Mouse (Mus musculus) embryonic facial prominence, embryonic 11.5 days (tissue): ENCODE measurements at regions not wholly inside any gene's neighbourhood (a gene's known extent, or its start where the extent isn't known, plus 50 kb on each side); places are given as distances from the start of the nearest gene placed in this dataset.

Experiments
- ATAC-seq: fragments of 200-750 bp; cut with Nextera tagmentation; replicated peaks from 2 replicates; pipeline ENCODE4 v1.8.0; 2017; ENCODE audit warnings: low read depth; ENCODE audit not compliant: insufficient number of reproducible peaks, low FRiP score, low TSS enrichment
- DNase-seq: peaks from one replicate; pipeline ENCODE4 v3.0.0-alpha.2; 2015; ENCODE audit warnings: low spot score
- H3K27ac ChIP-seq: fragments of 300-500 bp; sonication (generic); replicated peaks from 2 replicates; pipeline ENCODE4 v1.5.1; 2014; ENCODE audit warnings: mild to moderate bottlenecking, low read depth, low read length, control low read depth
- H3K27me3 ChIP-seq: fragments of 300-500 bp; sonication (generic); 2 replicates; pipeline ENCODE4 v1.6.1; 2014; ENCODE audit warnings: mild to moderate bottlenecking, low read length, moderate library complexity, mixed read lengths; ENCODE audit not compliant: control insufficient read depth, insufficient read depth
- H3K36me3 ChIP-seq: fragments of 300-500 bp; sonication (generic); replicated peaks from 2 replicates; pipeline ENCODE4 v1.6.1; 2014; ENCODE audit warnings: low read depth, mild to moderate bottlenecking, low read length, moderate library complexity, mixed read lengths; ENCODE audit not compliant: control insufficient read depth, insufficient read depth
- H3K4me1 ChIP-seq: fragments of 300-500 bp; sonication (generic); 2 replicates; pipeline ENCODE4 v1.6.1; 2014; ENCODE audit warnings: low read length, mixed read lengths; ENCODE audit not compliant: control insufficient read depth, insufficient read depth
- H3K4me2 ChIP-seq: fragments of 300-500 bp; sonication (generic); 2 replicates; pipeline ENCODE4 v1.6.1; 2014; ENCODE audit warnings: low read depth, mild to moderate bottlenecking, control low read depth, low read length, moderate library complexity
- H3K4me3 ChIP-seq: fragments of 300-500 bp; sonication (generic); 2 replicates; pipeline ENCODE4 v1.5.1; 2014; ENCODE audit warnings: low read depth, low read length, control low read depth
- H3K9ac ChIP-seq: fragments of 300-500 bp; sonication (generic); replicated peaks from 2 replicates; pipeline ENCODE4 v1.6.1; 2014; ENCODE audit warnings: mild to moderate bottlenecking, control low read depth, low read length
- H3K9me3 ChIP-seq: fragments of 300-500 bp; sonication (generic); replicated peaks from 2 replicates; pipeline ENCODE4 v1.6.1; 2016; ENCODE audit warnings: mild to moderate bottlenecking, low read length, inconsistent platforms, mixed read lengths; ENCODE audit not compliant: control insufficient read depth
- WGBS: fragments of 180-500 bp; shearing (Covaris S2); extraction: QIAGEN DNeasy Blood & Tissue Kit; methylation state at CpG from one replicate; pipeline ENCODE4 v1.1.7; 2014; 5-methylcytosine and 5-hydroxymethylcytosine counted together

- 70% methylated on average over 2 of the region's 2 CpGs for WGBS
- ATAC-seq (no peak), DNase-seq (no peak)
- Histone ChIP-seq H3K9me3 (no peaks in the 10 kb centered on the region), H3K4me1 (no peaks in the 10 kb centered on the region), H3K27ac (no peak overlapping the region), H3K36me3 (no peaks in the 10 kb centered on the region), H3K4me2 (no peak overlapping the region), H3K9ac (no peak overlapping the region), H3K27me3 (no peaks in the 10 kb centered on the region), H3K4me3 (no peak overlapping the region)
These were observed 59.0 kb upstream of the Cd93 start for GRCm38 (mm10) chr2:148502321-148502720.

DNA sequence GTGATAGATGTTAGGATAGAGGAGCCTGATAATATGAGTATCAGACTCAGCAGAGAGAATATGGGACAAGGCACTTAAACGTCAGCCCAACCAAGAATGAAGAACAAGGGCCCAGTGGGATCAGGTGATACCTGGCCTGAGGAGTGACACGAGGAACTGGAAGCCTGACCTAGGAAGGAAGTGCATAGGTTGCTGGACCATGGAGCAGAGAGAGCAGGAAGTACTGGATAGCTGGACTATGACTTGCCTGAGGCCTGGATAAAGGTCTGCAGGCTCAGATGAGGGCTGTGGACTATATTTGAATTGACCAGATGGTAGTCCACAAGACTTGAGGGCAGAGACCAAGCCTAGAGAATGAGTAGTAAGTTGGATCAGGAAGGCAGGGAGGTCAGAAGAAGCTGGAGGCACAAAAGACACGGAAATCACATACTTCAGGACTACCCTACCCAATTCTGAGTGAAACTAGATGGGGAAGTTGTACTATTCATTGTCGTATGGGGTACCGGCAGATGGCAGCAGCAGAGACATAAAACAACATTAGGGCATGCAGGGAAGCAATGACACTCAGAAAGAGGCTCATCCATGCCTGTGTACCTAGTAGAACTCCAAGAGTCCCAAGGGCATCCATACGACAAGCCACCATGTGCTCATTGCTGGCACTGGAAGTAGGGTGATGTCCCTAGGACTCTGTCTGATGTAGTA, 57.0 kb upstream of the Cd93 start:
- Histone ChIP-seq H3K4me2 (no peak overlapping the region), H3K4me1 (no peaks in the 10 kb centered on the region), H3K36me3 (no peaks in the 10 kb centered on the region), H3K9ac (no peak overlapping the region), H3K9me3 (no peaks in the 10 kb centered on the region), H3K27me3 (no peaks in the 10 kb centered on the region), H3K27ac (no peak overlapping the region), H3K4me3 (no peak overlapping the region)
- WGBS: 84% methylated on average over 6 of the region's 6 CpGs
- DNase-seq: no peak
- no peak for ATAC-seq

- no peak for ATAC-seq
- no peaks in the 10 kb centered on the region for H3K9me3 ChIP-seq
- no peak overlapping the region for H3K4me3 ChIP-seq
- H3K9ac ChIP-seq: no peak overlapping the region
- H3K27me3 ChIP-seq: no peaks in the 10 kb centered on the region
- no peaks in the 10 kb centered on the region for H3K36me3 ChIP-seq
- no peaks in the 10 kb centered on the region for H3K4me1 ChIP-seq
- WGBS: 72% methylated on average over 12 of the region's 12 CpGs
- H3K27ac ChIP-seq: no peak overlapping the region
- no peak overlapping the region for H3K4me2 ChIP-seq
- no peak for DNase-seq
These were observed 54.3 kb upstream of the Cd93 start for GRCm38 (mm10) chr2:148497452-148498302.

GRCm38 (mm10) chr2:148496151-148497040, 53.0 kb upstream of the Cd93 start:
- H3K9me3 ChIP-seq: no peaks in the 10 kb centered on the region
- no peaks in the 10 kb centered on the region for H3K27me3 ChIP-seq
- 87% methylated on average over 6 of the region's 6 CpGs for WGBS
- no peaks in the 10 kb centered on the region for H3K4me1 ChIP-seq
- no peaks in the 10 kb centered on the region for H3K36me3 ChIP-seq
- no peak overlapping the region for H3K27ac ChIP-seq
- no peak overlapping the region for H3K4me3 ChIP-seq
- H3K4me2 ChIP-seq: no peak overlapping the region
- DNase-seq (no peak), ATAC-seq (no peak)
- no peak overlapping the region for H3K9ac ChIP-seq

- Histone ChIP-seq H3K4me2 (no peak overlapping the region), H3K9me3 (no peaks in the 10 kb centered on the region), H3K27me3 (no peaks in the 10 kb centered on the region), H3K36me3 (no peaks in the 10 kb centered on the region), H3K4me1 (no peaks in the 10 kb centered on the region), H3K4me3 (no peak overlapping the region), H3K9ac (no peak overlapping the region), H3K27ac (no peak overlapping the region)
- 64% methylated on average over 3 of the region's 3 CpGs for WGBS
- ATAC-seq: no peak
- no peak for DNase-seq
These were observed 52.1 kb upstream of the Cd93 start for GRCm38 (mm10) chr2:148495485-148495884.

- Histone ChIP-seq H3K9ac (no peak overlapping the region), H3K4me1 (no peaks in the 10 kb centered on the region), H3K36me3 (no peaks in the 10 kb centered on the region), H3K27me3 (no peaks in the 10 kb centered on the region), H3K4me3 (no peak overlapping the region), H3K9me3 (no peaks in the 10 kb centered on the region), H3K27ac (no peak overlapping the region), H3K4me2 (no peak overlapping the region)
- ATAC-seq (no peak), DNase-seq (no peak)
These were observed 49.9 kb upstream of the Cd93 start for GRCm38 (mm10) chr2:148493281-148493680.
